In genomic region chr4:62470598-62471051, GRCm38 (mm10) we compare ENCODE assay signal across 8 mouse cellular contexts. TPM values are rescaled to one million over a fixed set of nuclear protein-coding genes. Genes with fewer than 3 reads are reported as not detected.
A peak's percentile ranks its signal among the peaks of the same experiment; 100 is the strongest.
DNase-seq lines count a peak whose midpoint lies in the region; ATAC-seq lines count a peak whose summit lies in the region.

Gene Wdr31, minus strand, starts transcription at chr4:62470896.

- peaks cover 5% of the 10 kb centered on the region; the same call in 1 of the 2 replicates for H3K9me3 ChIP-seq in intestine, embryonic 14.5 days (ENCODE audit: control insufficient read depth, low read length)

- DNase-seq in adrenal gland, adult 8-10 months = peak; percentile 51
- peak; percentile 90 for DNase-seq in embryo, embryonic 11 days
- DNase-seq in gastrocnemius, postnatal 25 days = peak; percentile 53
- peak; percentile 96 for DNase-seq in intestine, embryonic 14.5 days (ENCODE audit: low spot score)
- peak; percentile 78 to 88 for DNase-seq in left cerebral cortex, postnatal 14 days (ENCODE audit: low spot score in 2 of 2)
- peak; percentile 85 for DNase-seq in right cerebral cortex, postnatal 25 days
- peak; percentile 67 for DNase-seq in yolk sac, embryonic 10.5 days (ENCODE audit: low spot score)

- H3K36me3 ChIP-seq in intestine, embryonic 14.5 days (ENCODE audit: control insufficient read depth, insufficient read depth, low read length) = no peaks in the 10 kb centered on the region

- H3K27me3 ChIP-seq in intestine, embryonic 14.5 days (replicated peaks; ENCODE audit: control insufficient read depth, insufficient read depth, low read length) = no peaks in the 10 kb centered on the region

- peaks cover 5% of the 10 kb centered on the region; the same call in 1 of the 2 replicates for H3K4me1 ChIP-seq in intestine, embryonic 14.5 days (replicated peaks; ENCODE audit: control insufficient read depth, insufficient read depth, low read length)

- H3K9ac ChIP-seq in intestine, embryonic 14.5 days (ENCODE audit: low read length) = peak within 1 kb of the TSS; percentile 52

- H3K27ac ChIP-seq in intestine, embryonic 14.5 days (ENCODE audit: low read depth) = no peak within 1 kb of the TSS

- intact Hi-C loops in left cerebral cortex, postnatal 14 days (cut with DNase I) = loop anchor here (5.0 kb wide), 1 partner anchor 63 kb away; the partner anchor contains the start of genes Cdc26 and Prpf4

- H3K4me2 ChIP-seq in intestine, embryonic 14.5 days (ENCODE audit: low read length) = peak within 1 kb of the TSS; percentile 64

- whole genome bisulfite sequencing in intestine, embryonic 14.5 days = under 1% methylated on average over 30 of the region's 30 CpGs

- peak within 1 kb of the TSS; percentile 55 for H3K4me3 ChIP-seq in intestine, embryonic 14.5 days (ENCODE audit: low read depth, low read length)

- peak; percentile 91 for ATAC-seq in intestine, embryonic 14.5 days (replicated peaks; ENCODE audit: low FRiP score, low TSS enrichment, low read depth)
- peak; percentile 97 for ATAC-seq in megakaryocyte-erythroid progenitor cell, adult 5-6 weeks (replicated peaks; ENCODE audit: low FRiP score, low TSS enrichment, poor library complexity, severe bottlenecking)

RNA-seq across cellular contexts. Expression of gene Wdr31, which starts in this region (rescaled TPM):
- 1 to 10 TPM; 1.8 to 7.0 (median 4.8) TPM for total RNA-seq in adrenal gland, adult 8-10 months (2022)
- total RNA-seq in gastrocnemius, postnatal 25 days (2021) = not detected
- polyA plus RNA-seq in intestine, embryonic 14.5 days (2014; fragmentation: Nextera tagmentation; extraction: Ambion mirVana) = 12.0 and 13.1 TPM in 2 replicates
- total RNA-seq in left cerebral cortex, postnatal 14 days (2021) = 1 to 10 TPM; 9.0 to 9.4 TPM
- 2.6 and 6.4 TPM in 2 replicates for total RNA-seq in megakaryocyte-erythroid progenitor cell, adult 5-6 weeks (2014; fragmentation: Nextera tagmentation)
- total RNA-seq in megakaryocyte-erythroid progenitor cell, adult 5-6 weeks (2017) = 4.3 and 5.5 TPM in 2 replicates

Comparison
In these comparisons a context has a peak if more than half of its experiments do, and no peak if none do; other contexts are left out.
1. Peak in DNase-seq in gastrocnemius, postnatal 25 days; RNA of the gene not detected or under 1 TPM.